Mouse (Mus musculus): Measurements from ENCODE around the gene Mslnl.

DNA sequence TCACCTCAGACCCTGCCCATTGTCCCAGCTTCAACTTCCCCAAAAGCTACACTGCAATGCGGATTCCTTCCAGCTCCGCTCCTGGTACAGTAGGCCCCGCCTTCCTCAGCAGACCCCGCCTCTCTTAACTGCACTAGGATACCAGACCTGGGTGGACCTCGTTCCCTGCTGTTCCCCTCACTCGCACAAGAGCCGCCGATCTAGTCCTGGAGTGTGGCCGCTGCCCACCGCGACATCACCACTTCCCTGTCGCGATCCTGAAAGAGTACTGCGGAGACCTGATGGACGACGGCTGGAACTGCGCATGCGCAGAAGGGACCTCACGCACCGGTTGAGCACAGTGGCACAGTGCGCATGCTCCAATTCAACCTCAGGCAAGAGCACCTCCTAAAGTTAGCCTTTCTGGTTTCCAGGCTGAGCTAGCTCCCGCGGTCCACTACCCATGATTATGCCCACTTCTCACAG is 49.5 kb downstream of the Mslnl start, which contains the start of gene Haghl:
- TF ChIP-seq CTCF (IDR thresholded peaks at IDR 0.05; ENCODE audit: low read depth, low read length) (no peak), GATA1 (IDR thresholded peaks at IDR 0.05; ENCODE audit: borderline replicate concordance, low read length) (no peak), TAL1 (conservative IDR thresholded peaks at IDR 0.05; ENCODE audit: low read depth, low read length) (no peak)

Data from G1E (cell line).